Mouse (Mus musculus): ENCODE data around the gene Rnls.

GRCm38 (mm10) chr19:33276421-33276820, 115.7 kb downstream of the Rnls start:
- TF ChIP-seq CTCF (IDR thresholded peaks at IDR 0.05; ENCODE audit: extremely low read depth, insufficient read depth, insufficient read length, insufficient replicate concordance) (no peak), POLR2A (IDR thresholded peaks at IDR 0.05; ENCODE audit: low read depth, low read length) (no peak)

Measured in spleen, adult 2 months (tissue).